Mouse (Mus musculus): ENCODE measurements at regions not wholly inside any gene's neighbourhood (a gene's known extent, or its start where the extent isn't known, plus 50 kb on each side); places are given as distances from the start of the nearest gene placed in this dataset.

DNA sequence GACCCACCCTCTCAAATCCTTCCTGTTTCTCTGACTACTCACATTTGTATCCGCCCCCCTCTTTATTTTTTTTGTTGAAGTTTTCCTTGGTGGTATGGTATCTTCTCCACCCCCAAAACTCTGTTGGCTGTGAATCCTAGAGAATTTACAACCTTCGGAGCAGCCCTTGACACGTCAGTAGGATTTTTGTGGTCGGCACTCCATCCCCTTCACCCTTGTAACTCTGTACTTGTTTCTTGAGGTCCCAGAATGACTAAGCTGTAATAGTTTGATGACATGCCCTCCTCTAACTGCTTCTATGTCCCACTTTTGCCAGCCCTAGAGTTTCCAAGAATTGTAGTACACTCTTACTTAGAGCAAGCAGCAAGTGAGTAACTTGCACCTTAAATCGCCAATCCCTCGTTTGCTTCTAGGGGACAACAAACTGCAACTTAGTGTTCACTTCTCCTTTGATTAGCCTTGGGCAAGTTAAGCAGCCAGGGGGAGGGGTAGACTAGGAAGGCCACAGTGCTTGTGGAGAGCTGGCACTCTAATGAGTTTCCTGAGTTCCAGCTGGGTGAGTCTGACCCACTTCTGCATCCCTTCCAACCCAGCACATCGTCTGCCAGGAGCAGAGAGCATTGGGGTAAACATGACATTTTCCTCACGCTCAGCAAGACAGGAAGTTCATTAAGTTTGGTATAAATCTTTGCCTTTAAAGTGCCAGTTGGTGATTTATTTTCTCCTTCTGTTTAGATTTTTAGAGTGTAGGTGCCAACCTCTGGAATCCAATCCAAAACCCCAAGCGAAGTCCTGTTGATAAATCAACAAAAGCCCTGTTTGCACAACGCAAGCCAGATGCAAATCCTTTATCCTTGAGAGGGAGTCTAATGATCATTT, 118.7 kb downstream of the Foxa2 start:
- no peak overlapping the region for H3K4me3 ChIP-seq (ENCODE audit: insufficient read depth, low read length)
- TF ChIP-seq CTCF (IDR thresholded peaks at IDR 0.05; ENCODE audit: extremely low read depth, insufficient read depth, low read length), result no peak
- TF ChIP-seq POLR2A (IDR thresholded peaks at IDR 0.05; ENCODE audit: extremely low read depth, insufficient read depth, low read length), result no peak
- H3K4me1 ChIP-seq (ENCODE audit: control insufficient read depth, insufficient read depth, low read length), result no peaks in the 10 kb centered on the region
- no peak overlapping the region for H3K27ac ChIP-seq (ENCODE audit: insufficient read depth, low read length)

DNA sequence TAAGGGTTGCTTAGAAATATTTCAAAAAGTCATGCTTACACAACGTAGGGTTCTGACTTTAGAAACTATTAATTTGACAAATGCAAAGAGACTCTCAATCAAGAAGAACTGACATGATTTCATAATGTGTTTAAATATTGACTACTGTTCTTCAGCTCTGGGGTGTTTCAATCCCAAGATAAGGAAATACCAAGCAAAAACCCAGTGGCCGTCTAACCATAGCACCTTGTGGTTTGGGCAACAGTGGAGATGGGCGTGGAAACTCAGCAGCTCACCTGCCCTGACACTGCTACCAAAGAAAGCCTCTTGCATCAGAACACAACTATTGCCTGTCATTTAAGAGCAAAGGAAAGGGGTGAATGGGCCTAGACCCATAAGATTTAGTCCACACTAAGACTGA, 119.9 kb downstream of the Foxa2 start:
- no peak overlapping the region for H3K4me3 ChIP-seq (ENCODE audit: insufficient read depth, low read length)
- no peak for TF ChIP-seq POLR2A (IDR thresholded peaks at IDR 0.05; ENCODE audit: extremely low read depth, insufficient read depth, low read length)
- TF ChIP-seq CTCF (IDR thresholded peaks at IDR 0.05; ENCODE audit: extremely low read depth, insufficient read depth, low read length), result no peak
- H3K4me1 ChIP-seq (ENCODE audit: control insufficient read depth, insufficient read depth, low read length), result no peaks in the 10 kb centered on the region
- H3K27ac ChIP-seq (ENCODE audit: insufficient read depth, low read length), result no peak overlapping the region

DNA sequence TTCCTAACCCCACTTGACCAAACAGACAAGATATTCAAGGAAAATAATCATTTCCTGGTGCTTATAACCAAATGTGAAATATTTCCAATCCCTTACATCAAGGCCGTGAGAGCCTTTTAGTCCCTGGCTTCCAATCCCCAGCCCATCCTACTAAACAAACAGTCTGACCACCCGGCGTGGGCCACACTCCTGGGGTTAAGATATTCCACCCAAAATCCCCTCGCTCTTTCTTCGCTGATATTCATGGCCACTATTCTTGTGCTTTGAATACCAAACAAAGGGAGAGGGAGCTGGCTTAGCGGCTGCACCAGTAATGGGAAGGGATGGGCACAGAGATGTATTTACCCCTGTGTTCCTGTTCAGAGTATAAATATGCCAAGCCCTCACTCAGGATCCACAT, 139.4 kb downstream of the Foxa2 start:
- Histone ChIP-seq H3K27ac (ENCODE audit: insufficient read depth, low read length) (no peak overlapping the region), H3K4me1 (ENCODE audit: control insufficient read depth, insufficient read depth, low read length) (no peaks in the 10 kb centered on the region), H3K4me3 (ENCODE audit: insufficient read depth, low read length) (no peak overlapping the region)
- TF ChIP-seq CTCF (IDR thresholded peaks at IDR 0.05; ENCODE audit: extremely low read depth, insufficient read depth, low read length) (no peak), POLR2A (IDR thresholded peaks at IDR 0.05; ENCODE audit: extremely low read depth, insufficient read depth, low read length) (no peak)

DNA sequence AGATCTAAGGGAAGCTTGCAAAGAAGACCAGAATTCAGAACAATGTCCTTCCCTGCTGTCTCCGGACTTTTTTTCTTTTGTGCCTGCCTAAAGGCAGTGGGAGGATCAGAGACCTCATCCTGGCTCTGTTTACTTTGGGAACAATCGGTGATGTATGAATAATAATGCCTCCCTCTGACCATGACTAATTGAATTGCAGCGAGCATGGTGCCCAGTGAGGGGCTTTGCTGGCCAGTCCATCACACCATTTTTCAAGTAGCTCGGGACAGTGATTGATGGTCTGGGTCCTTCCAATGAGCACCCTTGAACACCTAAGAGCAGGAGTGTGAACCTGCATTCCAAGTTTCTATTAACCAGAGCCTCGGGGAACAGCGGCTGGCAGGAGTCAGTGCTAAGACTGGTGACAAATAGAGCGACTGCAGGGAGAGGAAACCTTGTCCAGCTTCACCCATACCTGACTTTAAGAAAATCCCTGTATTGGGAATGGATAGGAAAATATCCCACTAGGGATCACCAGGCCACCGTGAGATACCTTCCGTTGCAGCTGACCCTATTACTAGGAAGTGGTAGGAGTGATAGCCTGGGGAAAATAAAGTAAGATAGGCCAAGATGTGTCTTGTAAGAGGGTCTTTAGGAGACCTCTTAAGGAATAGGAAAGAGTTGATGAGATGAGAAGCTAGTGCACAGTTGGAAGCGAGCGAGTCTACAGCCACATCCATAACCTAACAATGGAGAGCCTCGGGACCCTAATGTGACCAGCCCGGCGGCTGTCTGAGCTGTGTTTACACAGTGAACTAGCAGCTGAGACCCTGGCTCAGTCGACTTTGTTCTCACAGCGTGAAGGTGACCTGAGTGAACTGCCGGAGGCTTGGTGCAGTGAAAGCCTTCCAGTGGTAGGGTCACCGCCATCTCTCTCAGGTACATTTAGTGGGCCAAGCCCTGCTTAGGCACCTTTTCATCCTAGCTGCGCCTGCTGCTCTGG, 140.7 kb downstream of the Foxa2 start:
- Histone ChIP-seq H3K4me1 (ENCODE audit: control insufficient read depth, insufficient read depth, low read length) (no peaks in the 10 kb centered on the region), H3K4me3 (ENCODE audit: insufficient read depth, low read length) (no peak overlapping the region), H3K27ac (ENCODE audit: insufficient read depth, low read length) (no peak overlapping the region)
- TF ChIP-seq POLR2A (IDR thresholded peaks at IDR 0.05; ENCODE audit: extremely low read depth, insufficient read depth, low read length) (no peak), CTCF (IDR thresholded peaks at IDR 0.05; ENCODE audit: extremely low read depth, insufficient read depth, low read length) (no peak)

DNA sequence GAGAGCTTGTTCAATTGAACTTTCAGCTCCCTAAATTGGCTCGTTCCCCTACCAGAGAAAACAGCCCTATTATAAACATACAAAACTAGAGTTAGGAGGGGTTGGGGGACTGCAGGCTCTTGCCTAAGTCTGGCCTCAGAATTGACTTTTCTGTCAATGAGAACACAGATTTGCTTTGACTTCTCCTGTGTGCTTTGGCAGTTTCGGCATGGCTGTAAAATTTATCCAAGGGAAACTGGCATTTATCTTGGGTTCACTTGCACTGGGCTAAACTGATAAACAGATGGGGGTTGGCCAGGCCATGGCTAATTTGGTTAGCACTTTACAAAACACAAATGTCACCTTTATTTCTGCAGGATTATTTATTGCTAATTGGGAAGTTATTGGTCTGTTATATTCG, 141.7 kb downstream of the Foxa2 start:
- H3K4me1 ChIP-seq (ENCODE audit: control insufficient read depth, insufficient read depth, low read length), result no peaks in the 10 kb centered on the region
- no peak for TF ChIP-seq POLR2A (IDR thresholded peaks at IDR 0.05; ENCODE audit: extremely low read depth, insufficient read depth, low read length)
- no peak for TF ChIP-seq CTCF (IDR thresholded peaks at IDR 0.05; ENCODE audit: extremely low read depth, insufficient read depth, low read length)
- H3K27ac ChIP-seq (ENCODE audit: insufficient read depth, low read length), result no peak overlapping the region
- H3K4me3 ChIP-seq (ENCODE audit: insufficient read depth, low read length), result no peak overlapping the region

DNA sequence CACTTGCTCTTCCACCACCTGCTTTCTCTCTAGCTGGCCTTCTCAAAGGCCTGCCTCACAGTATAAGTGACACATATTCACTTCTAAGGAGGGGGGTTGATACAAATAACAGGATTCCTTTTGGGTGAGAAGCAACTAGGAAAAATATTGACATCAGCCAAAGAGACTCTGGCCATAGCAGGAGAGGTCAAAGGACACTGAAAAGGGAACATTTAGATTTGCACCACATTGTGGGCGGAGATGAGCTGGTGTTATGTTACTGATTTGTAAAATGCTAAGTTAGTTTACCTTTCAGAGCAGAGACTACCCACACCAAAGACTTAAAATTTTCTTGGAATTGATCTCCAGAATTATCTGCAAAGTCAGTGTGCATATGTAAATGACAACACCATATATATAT, 147.5 kb downstream of the Foxa2 start:
- Histone ChIP-seq H3K4me1 (ENCODE audit: control insufficient read depth, insufficient read depth, low read length) (no peaks in the 10 kb centered on the region), H3K4me3 (ENCODE audit: insufficient read depth, low read length) (no peak overlapping the region), H3K27ac (ENCODE audit: insufficient read depth, low read length) (no peak overlapping the region)
- no peak for TF ChIP-seq POLR2A (IDR thresholded peaks at IDR 0.05; ENCODE audit: extremely low read depth, insufficient read depth, low read length)

DNA sequence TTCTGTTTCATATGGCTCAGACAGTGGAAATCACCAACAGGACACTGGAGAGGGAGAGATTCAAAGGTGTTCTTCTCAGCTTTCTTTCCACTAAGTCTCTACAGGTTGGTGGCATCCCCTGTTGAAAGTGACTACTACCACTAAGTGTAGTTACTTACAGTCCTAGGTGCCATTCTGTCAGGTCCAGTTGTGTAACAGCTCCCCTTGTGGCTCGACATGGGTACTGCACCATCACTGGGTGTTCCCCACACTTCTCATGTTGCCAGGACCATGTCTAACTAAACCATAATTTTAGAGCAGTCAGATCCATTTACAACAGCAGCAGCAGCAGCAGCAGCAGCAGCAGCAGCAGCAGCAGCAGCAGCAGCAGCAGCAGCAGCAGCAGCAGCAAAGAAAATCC, 151.1 kb downstream of the Foxa2 start:
- no peak overlapping the region for H3K4me3 ChIP-seq (ENCODE audit: insufficient read depth, low read length)
- no peaks in the 10 kb centered on the region for H3K4me1 ChIP-seq (ENCODE audit: control insufficient read depth, insufficient read depth, low read length)
- no peak overlapping the region for H3K27ac ChIP-seq (ENCODE audit: insufficient read depth, low read length)
- no peak for TF ChIP-seq POLR2A (IDR thresholded peaks at IDR 0.05; ENCODE audit: extremely low read depth, insufficient read depth, low read length)
- peak; percentile 82 for TF ChIP-seq CTCF (IDR thresholded peaks at IDR 0.05; ENCODE audit: extremely low read depth, insufficient read depth, low read length)

DNA sequence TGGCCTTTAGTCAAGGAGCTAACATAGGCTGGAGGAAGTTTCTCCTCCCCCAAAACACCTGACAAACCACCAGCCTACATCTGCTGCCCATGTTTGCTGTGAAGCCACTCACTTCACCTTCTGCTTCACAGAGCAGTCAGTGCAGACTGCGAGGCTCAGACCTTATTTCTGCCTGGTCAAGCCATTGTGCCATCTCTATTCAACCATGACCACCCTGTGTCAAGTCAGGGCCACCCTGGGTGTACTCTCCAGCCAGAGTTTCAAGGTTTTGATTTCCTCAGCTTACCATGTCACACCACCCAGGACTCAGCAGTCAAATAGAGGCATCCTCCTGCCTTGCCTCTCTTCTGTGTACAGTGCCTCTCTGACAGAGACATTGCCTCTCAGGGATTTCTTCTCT, 152.6 kb downstream of the Foxa2 start:
- H3K4me1 ChIP-seq (ENCODE audit: control insufficient read depth, insufficient read depth, low read length), result no peaks in the 10 kb centered on the region
- TF ChIP-seq POLR2A (IDR thresholded peaks at IDR 0.05; ENCODE audit: extremely low read depth, insufficient read depth, low read length), result no peak
- TF ChIP-seq CTCF (IDR thresholded peaks at IDR 0.05; ENCODE audit: extremely low read depth, insufficient read depth, low read length), result no peak
- H3K27ac ChIP-seq (ENCODE audit: insufficient read depth, low read length), result no peak overlapping the region

DNA sequence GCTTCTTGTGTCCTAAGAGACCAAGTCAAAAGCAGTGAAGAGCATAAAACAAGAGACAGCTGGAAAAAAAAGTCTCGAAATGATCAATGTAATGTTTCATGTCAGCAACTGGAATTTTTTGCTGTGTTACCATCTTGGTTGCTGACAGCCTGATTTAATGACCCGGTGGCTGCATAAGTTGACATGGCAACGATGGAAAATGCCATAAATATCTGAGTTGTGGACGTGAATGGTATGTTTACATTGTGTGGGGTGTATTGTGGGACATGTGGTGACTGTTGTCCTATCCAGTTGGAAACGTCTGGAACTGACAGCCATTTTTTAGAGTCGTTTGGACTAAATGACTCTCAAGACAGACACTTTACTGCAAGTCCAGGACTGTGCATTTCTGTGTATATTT, 160.6 kb downstream of the Foxa2 start:
- Histone ChIP-seq H3K4me1 (ENCODE audit: control insufficient read depth, insufficient read depth, low read length) (no peaks in the 10 kb centered on the region), H3K27ac (ENCODE audit: insufficient read depth, low read length) (no peak overlapping the region), H3K4me3 (ENCODE audit: insufficient read depth, low read length) (no peak overlapping the region)
- no peak for TF ChIP-seq CTCF (IDR thresholded peaks at IDR 0.05; ENCODE audit: extremely low read depth, insufficient read depth, low read length)
- no peak for TF ChIP-seq POLR2A (IDR thresholded peaks at IDR 0.05; ENCODE audit: extremely low read depth, insufficient read depth, low read length)

More for the DNA sequence above, 152.6 kb downstream of the Foxa2 start:
- H3K4me3 ChIP-seq (ENCODE audit: insufficient read depth, low read length), result no peak overlapping the region
